Mouse (Mus musculus): ENCODE measurements around the gene Dyrk3.

GRCm38 (mm10) chr1:131135960-131136629, 2.0 kb downstream of the Dyrk3 start:
- TF ChIP-seq CTCF (conservative IDR thresholded peaks at IDR 0.05; ENCODE audit: low read length) (no peak), NANOG (IDR thresholded peaks at IDR 0.05; ENCODE audit: borderline replicate concordance, low read length) (no peak)

Measured in E14TG2a.4 (cell line).